In genomic region chr14:18001886-18002285, GRCm38 (mm10) we compare ENCODE assay signal across 13 mouse cellular contexts.
DNase-seq lines count a peak whose midpoint lies in the region; ATAC-seq and TF ChIP-seq lines count a peak whose summit lies in the region.
"Had no signal": no experiment of that assay in that cellular context is flagged by ENCODE, and none has a peak within 500 bp of the region (broad histone marks: within the 10 kb centered on the region; RNA-seq: fewer than 3 reads in every experiment).

No protein-coding gene starts in this region.

- no peaks in the 10 kb centered on the region for H3K27me3 ChIP-seq in hindbrain, postnatal 0 days (ENCODE audit: insufficient read depth, low read length)
- H3K27me3 ChIP-seq in hindbrain, embryonic 11.5 days (ENCODE audit: control insufficient read depth, insufficient read depth, low read length), result no peaks in the 10 kb centered on the region
- H3K27me3 ChIP-seq: forebrain, embryonic 12.5 days; midbrain, embryonic 12.5 days had no signal

- no peaks in the 10 kb centered on the region for H3K9me3 ChIP-seq in hindbrain, postnatal 0 days (ENCODE audit: low read length)
- no peaks in the 10 kb centered on the region for H3K9me3 ChIP-seq in hindbrain, embryonic 11.5 days (ENCODE audit: control insufficient read depth, low read length)
- H3K9me3 ChIP-seq: forebrain, embryonic 12.5 days; hindbrain, embryonic 10.5 days; midbrain, embryonic 12.5 days had no signal

- no peak overlapping the region for H3K4me3 ChIP-seq in hindbrain, postnatal 0 days (ENCODE audit: low read length)
- H3K4me3 ChIP-seq in hindbrain, embryonic 11.5 days (ENCODE audit: low read depth, low read length), result no peak overlapping the region
- H3K4me3 ChIP-seq: forebrain, embryonic 12.5 days; hindbrain, embryonic 10.5 days; midbrain, embryonic 12.5 days had no signal

- ATAC-seq in hindbrain, postnatal 0 days, result 0 out of 2 replicates have a peak, but pooled peaks have one; percentile 32
- ATAC-seq in hindbrain, embryonic 11.5 days (ENCODE audit: low FRiP score), result no peak
- peak; percentile 56; the same call in 1 of the 2 replicates for ATAC-seq in neutrophil, adult 5-6 weeks (ENCODE audit: extremely low read depth, insufficient number of reproducible peaks, low FRiP score, poor library complexity, severe bottlenecking)

- no peak overlapping the region for H3K9ac ChIP-seq in hindbrain, postnatal 0 days (replicated peaks; ENCODE audit: low read length)
- no peak overlapping the region for H3K9ac ChIP-seq in hindbrain, embryonic 11.5 days (ENCODE audit: low read depth, low read length)
- H3K9ac ChIP-seq: forebrain, embryonic 12.5 days; midbrain, embryonic 12.5 days had no signal

- H3K27ac ChIP-seq in hindbrain, postnatal 0 days, result no peak overlapping the region
- H3K27ac ChIP-seq in hindbrain, embryonic 11.5 days (ENCODE audit: low read depth, low read length), result no peak overlapping the region
- H3K27ac ChIP-seq: forebrain, embryonic 12.5 days; hindbrain, embryonic 10.5 days; midbrain, embryonic 12.5 days had no signal

- no peak for TF ChIP-seq CTCF in hindbrain, postnatal 0 days (IDR thresholded peaks at IDR 0.05; ENCODE audit: low read depth)

- no peaks in the 10 kb centered on the region for H3K4me1 ChIP-seq in hindbrain, postnatal 0 days (ENCODE audit: insufficient read depth, low read length)
- no peaks in the 10 kb centered on the region for H3K4me1 ChIP-seq in hindbrain, embryonic 11.5 days (replicated peaks; ENCODE audit: control insufficient read depth, insufficient read depth, low read length)
- H3K4me1 ChIP-seq: forebrain, embryonic 12.5 days; hindbrain, embryonic 10.5 days; midbrain, embryonic 12.5 days had no signal

- H3K36me3 ChIP-seq in hindbrain, postnatal 0 days (ENCODE audit: insufficient read depth, low read length), result no peaks in the 10 kb centered on the region
- no peaks in the 10 kb centered on the region for H3K36me3 ChIP-seq in hindbrain, embryonic 11.5 days (ENCODE audit: control insufficient read depth, insufficient read depth, low read length)
- H3K36me3 ChIP-seq: forebrain, embryonic 12.5 days; hindbrain, embryonic 10.5 days; midbrain, embryonic 12.5 days had no signal

- no peak overlapping the region for H3K4me2 ChIP-seq in hindbrain, postnatal 0 days (ENCODE audit: low read depth, low read length)
- no peak overlapping the region for H3K4me2 ChIP-seq in hindbrain, embryonic 11.5 days (replicated peaks; ENCODE audit: low read depth, low read length)
- H3K4me2 ChIP-seq: forebrain, embryonic 12.5 days; midbrain, embryonic 12.5 days had no signal

- WGBS in hindbrain, postnatal 0 days, result 75% methylated on average over 2 of the region's 2 CpGs
- WGBS in hindbrain, embryonic 11.5 days, result 75% methylated on average over 2 of the region's 2 CpGs

- no peak for DNase-seq in hindbrain, postnatal 0 days (ENCODE audit: low spot score)
- DNase-seq in hindbrain, embryonic 11.5 days (ENCODE audit: low spot score), result no peak
- DNase-seq in 416B (ENCODE audit: low read depth), result peak; percentile 65
- DNase-seq in T-cell, adult 2 months (ENCODE audit: low spot score), result peak; percentile 83
- DNase-seq in ovary, adult 18-20 months (ENCODE audit: low spot score), result no peak
- no peak for DNase-seq in urinary bladder, postnatal 10 days (ENCODE audit: low spot score)
- no peak for DNase-seq in adrenal gland, postnatal 4 days (ENCODE audit: low spot score in 2 of 2)
- DNase-seq: gastrocnemius, postnatal 36 days; kidney, adult 8-10 months had no signal

Comparison
In these comparisons a context has a peak if more than half of its experiments do, and no peak if none do; other contexts are left out.
1. DNase-seq: peak in 416B (single experiment) and T-cell, adult 2 months (single experiment); none in hindbrain, postnatal 0 days (single experiment), hindbrain, embryonic 11.5 days (single experiment), ovary, adult 18-20 months (single experiment), urinary bladder, postnatal 10 days (single experiment) and adrenal gland, postnatal 4 days (0 of 2).